1 mouse cellular context compared by ENCODE assay signal in genomic region chr19:9991304-9991703, GRCm38 (mm10).
TF ChIP-seq lines count a peak whose summit lies in the region.

No protein-coding gene starts in this region.

TF ChIP-seq in MEL, 35 proteins besides CTCF, POLR2A, EP300 and RAD21 (continued from another document):
- peak; percentile 60; the same call in 1 of the 2 replicates for TF ChIP-seq MAZ (IDR thresholded peaks at IDR 0.05; ENCODE audit: low read depth, low read length)
- TF ChIP-seq E2F4 (IDR thresholded peaks at IDR 0.05; ENCODE audit: borderline replicate concordance, low read depth, low read length), result no peak
- no peak for TF ChIP-seq NELFE (IDR thresholded peaks at IDR 0.05; ENCODE audit: low read depth, low read length)
- TF ChIP-seq POLR2AphosphoS5 (IDR thresholded peaks at IDR 0.05; ENCODE audit: borderline replicate concordance, low read depth, low read length), result no peak
- TF ChIP-seq TAL1 (IDR thresholded peaks at IDR 0.05; ENCODE audit: low read length), result no peak
- TF ChIP-seq NRF1 (IDR thresholded peaks at IDR 0.05; ENCODE audit: insufficient read depth, low read depth, low read length, poor library complexity, severe bottlenecking), result no peak
- 0 out of 2 replicates have a peak, but pooled peaks have one; percentile 33 for TF ChIP-seq TBP (IDR thresholded peaks at IDR 0.05; ENCODE audit: low read depth, low read length)
- TF ChIP-seq RCOR1 (IDR thresholded peaks at IDR 0.05; ENCODE audit: low read depth, low read length), result no peak
- TF ChIP-seq ZNF384 (IDR thresholded peaks at IDR 0.05; ENCODE audit: low read depth, low read length), result no peak
- TF ChIP-seq UBTF (IDR thresholded peaks at IDR 0.05; ENCODE audit: borderline replicate concordance, insufficient read depth, low read depth, low read length), result no peak
- no peak for TF ChIP-seq MXI1 (IDR thresholded peaks at IDR 0.05; ENCODE audit: low read depth, low read length)
- no peak for TF ChIP-seq JUND (IDR thresholded peaks at IDR 0.05; ENCODE audit: low read depth, low read length)
- TF ChIP-seq USF2 (IDR thresholded peaks at IDR 0.05; ENCODE audit: borderline replicate concordance in 1 of 2, insufficient read depth in 1 of 2, low read depth in 1 of 2, low read length in 2 of 2), result no peak
- peak; percentile 94 for TF ChIP-seq ZC3H11A (IDR thresholded peaks at IDR 0.05; ENCODE audit: low read depth, low read length)
- TF ChIP-seq CHD1 (IDR thresholded peaks at IDR 0.05; ENCODE audit: low read depth, low read length), result no peak
TF ChIP-seq in MEL: peak in this region for 6.
